Mouse (Mus musculus) MEL (cell line): ENCODE measurements around the gene Akr1b7. TPM values are rescaled to one million over a fixed set of nuclear protein-coding genes. Genes with fewer than 3 reads are reported as not detected.
A peak's percentile ranks its signal among the peaks of the same experiment; 100 is the strongest.

Experiments
- CHD1 ChIP-seq: IDR thresholded peaks from 2 replicates; pipeline ENCODE4 v1.6.1; 2012; ENCODE audit warnings: low read depth, mild to moderate bottlenecking, inconsistent platforms, low read length, improper control_type of control experiment
- MXI1 ChIP-seq: IDR thresholded peaks from 2 replicates; pipeline ENCODE4 v1.6.1; 2011; ENCODE audit warnings: mild to moderate bottlenecking, low read depth, low read length, improper control_type of control experiment
- RAD21 ChIP-seq: IDR thresholded peaks from 2 replicates; pipeline ENCODE4 v1.6.1; 2011; ENCODE audit warnings: mild to moderate bottlenecking, low read depth, low read length, improper control_type of control experiment
- RCOR1 ChIP-seq: IDR thresholded peaks from 2 replicates; pipeline ENCODE4 v1.6.1; 2012; ENCODE audit warnings: low read depth, mild to moderate bottlenecking, inconsistent platforms, low read length, improper control_type of control experiment
- TCF12 ChIP-seq: IDR thresholded peaks from 2 replicates; pipeline ENCODE4 v1.6.1; 2014; ENCODE audit warnings: low read depth, mild to moderate bottlenecking, inconsistent platforms, low read length, improper control_type of control experiment, moderate library complexity
- polyA plus RNA-seq, 2 experiments: library from polyadenylated mRNA; stranded (reverse) in 1 of 2; unstranded in 1 of 2; fragments of >175 nt in 1 of 2; fragments of >200 nt in 1 of 2; gene quantifications; 2 replicates each; pipeline versions ENCODE4 v1.2.1 to v1.2.4; 2012; ENCODE audit warnings: low replicate concordance in 2 of 2, low read depth in 1 of 2; ENCODE audit not compliant: insufficient read length in 2 of 2, insufficient read depth in 1 of 2, missing spikeins in 1 of 2
- total RNA-seq: library from RNA; depleted of rRNA; stranded (reverse); fragments of 300-350 nt; gene quantifications from 2 replicates; pipeline ENCODE4 v1.2.3, GENCODE M21; 2012; rRNA removed

The Akr1b7 gene
- total and polyA plus RNA-seq, 3 experiments, result not detected

DNA sequence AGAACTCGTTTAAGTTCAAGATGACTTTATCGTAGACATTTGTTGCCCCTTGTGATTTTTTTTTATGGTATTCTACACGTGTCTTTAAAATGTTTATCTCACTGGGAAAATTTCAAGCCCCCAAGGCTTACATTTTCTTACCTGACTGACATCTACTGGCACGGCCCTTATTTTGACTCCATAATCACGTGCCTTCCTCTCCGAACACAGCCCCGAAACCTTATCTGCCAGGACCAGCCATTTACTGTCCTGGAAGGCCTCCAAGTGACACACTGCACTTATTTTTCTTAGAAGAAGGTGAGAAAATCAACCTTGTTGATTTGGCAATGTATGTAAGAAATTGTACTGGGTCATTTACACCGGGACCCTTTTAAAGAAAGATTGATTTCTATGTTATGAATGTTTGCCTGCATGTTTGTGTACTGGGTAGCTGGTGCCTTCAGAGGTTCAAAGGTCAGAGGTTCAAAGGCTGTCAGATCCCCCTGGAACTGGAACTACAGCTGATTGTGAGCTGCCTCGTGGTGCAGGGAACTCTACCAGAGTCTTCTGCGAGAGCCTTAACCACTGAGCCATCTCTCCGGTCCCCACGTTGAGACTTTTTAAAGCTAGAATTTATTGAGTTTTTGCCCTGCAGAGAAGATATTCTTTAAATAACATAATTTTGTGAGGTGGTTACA lies 59.4 kb downstream of the Akr1b7 start (continued):
- TF ChIP-seq RCOR1, result peak; percentile 90
- no peak for TF ChIP-seq CHD1
- TF ChIP-seq MXI1, result peak; percentile 88
- TF ChIP-seq TCF12, result peak; percentile 95
- TF ChIP-seq RAD21, result no peak

Other genes starting within 250 kb of the Akr1b7 start
- gene Slc35b4, start 235.2 kb upstream of the Akr1b7 start, total RNA-seq, result 5.4 and 6.1 TPM in 2 replicates
- gene Slc35b4, start 235.2 kb upstream of the Akr1b7 start, polyA plus RNA-seq, result 10 to 100 TPM in 1 of 2 experiments, not detected in 1; 10.7 TPM
- 110 and 122 TPM in 2 replicates for gene Akr1b3, start 94.9 kb upstream of the Akr1b7 start, total RNA-seq
- gene Akr1b3, start 94.9 kb upstream of the Akr1b7 start, polyA plus RNA-seq, result 100 to 1,000 TPM; 151 to 532 TPM
- gene Akr1b8, start 58.2 kb upstream of the Akr1b7 start, total RNA-seq, result not detected in 2 replicates
- not detected for gene Akr1b8, start 58.2 kb upstream of the Akr1b7 start, polyA plus RNA-seq
- 7.5 and 8.7 TPM in 2 replicates for gene Akr1b10, start 28.1 kb upstream of the Akr1b7 start, total RNA-seq
- 10 to 100 TPM in 1 of 2 experiments, not detected in 1; 17.4 TPM for gene Akr1b10, start 28.1 kb upstream of the Akr1b7 start, polyA plus RNA-seq
- 10.6 and 11.1 TPM in 2 replicates for gene Bpgm, start 63.9 kb downstream of the Akr1b7 start, total RNA-seq
- 10 to 100 TPM in 1 of 2 experiments, not detected in 1; 14.1 TPM for gene Bpgm, start 63.9 kb downstream of the Akr1b7 start, polyA plus RNA-seq
- gene Cald1, start 186.2 kb downstream of the Akr1b7 start, total RNA-seq, result not detected in 2 replicates
- not detected for gene Cald1, start 186.2 kb downstream of the Akr1b7 start, polyA plus RNA-seq